Mouse (Mus musculus): Measurements from ENCODE around the gene Lrrc29. TPM values are rescaled to one million over a fixed set of nuclear protein-coding genes. Genes with fewer than 3 reads are reported as not detected.

Gene Lrrc29
- polyA plus RNA-seq, 1 experiment from 2014 or later = 2.1 TPM

DNA sequence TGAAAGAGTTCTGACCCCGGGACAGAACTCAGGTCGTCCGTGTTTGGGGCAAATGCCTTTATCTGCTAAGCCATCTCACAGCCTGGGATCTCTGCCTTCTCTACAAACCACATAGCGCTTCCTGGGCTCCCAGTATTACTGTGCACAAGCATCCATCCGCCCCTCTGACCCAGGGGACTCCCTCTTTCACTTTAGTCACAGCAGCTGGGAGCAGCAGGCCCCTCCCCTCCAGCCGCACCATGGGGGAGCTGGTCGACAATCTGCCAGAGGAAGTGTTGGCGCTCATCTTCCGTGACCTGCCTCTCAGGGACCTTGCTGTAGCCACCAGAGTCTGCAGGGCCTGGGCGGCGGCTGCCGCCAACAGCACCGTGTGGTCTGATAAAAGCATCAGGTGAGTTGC is 59.3 kb downstream of the Lrrc29 start:
- Histone ChIP-seq H3K27me3 (ENCODE audit: control insufficient read depth, insufficient read depth, low read depth, low read length) (peaks cover 50% of the 10 kb centered on the region), H3K27ac (ENCODE audit: low read length) (no peak overlapping the region), H3K9me3 (ENCODE audit: control insufficient read depth, low read length) (no peaks in the 10 kb centered on the region), H3K4me2 (ENCODE audit: low read depth, low read length) (no peak overlapping the region), H3K9ac (ENCODE audit: low read length) (no peak overlapping the region), H3K4me3 (ENCODE audit: low read length) (no peak overlapping the region), H3K4me1 (replicated peaks; ENCODE audit: control insufficient read depth, insufficient read depth, low read length) (peaks cover 31% of the 10 kb centered on the region), H3K36me3 (ENCODE audit: control insufficient read depth, insufficient read depth, low read length) (no peaks in the 10 kb centered on the region)
- 33% methylated on average over 13 of the region's 13 CpGs for WGBS
- ATAC-seq (ENCODE audit: low read depth) = no peak

DNA sequence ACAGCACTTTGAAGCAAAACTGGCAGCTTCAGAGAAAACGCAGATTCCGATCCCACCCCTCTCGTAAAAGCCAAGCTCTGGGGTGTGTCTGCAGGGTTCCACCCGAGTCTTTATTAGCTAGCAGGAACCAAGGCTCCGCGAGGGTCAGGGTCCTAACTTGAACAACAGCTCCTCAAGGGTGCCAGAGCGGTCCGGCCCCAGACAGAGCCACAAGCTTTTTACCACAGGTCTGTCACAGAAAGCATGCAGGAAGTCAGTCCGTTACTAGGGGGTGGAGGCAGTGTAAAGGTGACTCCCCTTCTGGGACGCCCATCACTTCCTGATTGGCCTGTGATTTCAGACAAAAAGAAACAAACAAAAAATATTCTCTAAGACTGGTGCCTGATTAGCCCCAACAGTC is 61.0 kb downstream of the Lrrc29 start:
- 12% methylated on average over 10 of the region's 10 CpGs for WGBS
- Histone ChIP-seq H3K27ac (ENCODE audit: low read length) (no peak overlapping the region), H3K4me2 (ENCODE audit: low read depth, low read length) (peak overlapping the region; percentile 97), H3K4me3 (ENCODE audit: low read length) (peak overlapping the region; percentile 83), H3K27me3 (ENCODE audit: control insufficient read depth, insufficient read depth, low read depth, low read length) (peaks cover 42% of the 10 kb centered on the region), H3K4me1 (replicated peaks; ENCODE audit: control insufficient read depth, insufficient read depth, low read length) (peaks cover 38% of the 10 kb centered on the region), H3K9me3 (ENCODE audit: control insufficient read depth, low read length) (peaks cover 4% of the 10 kb centered on the region; the same call in 1 of the 2 replicates), H3K9ac (ENCODE audit: low read length) (peak overlapping the region; percentile 80), H3K36me3 (ENCODE audit: control insufficient read depth, insufficient read depth, low read length) (no peaks in the 10 kb centered on the region)
- ATAC-seq (ENCODE audit: low read depth) = no peak

DNA sequence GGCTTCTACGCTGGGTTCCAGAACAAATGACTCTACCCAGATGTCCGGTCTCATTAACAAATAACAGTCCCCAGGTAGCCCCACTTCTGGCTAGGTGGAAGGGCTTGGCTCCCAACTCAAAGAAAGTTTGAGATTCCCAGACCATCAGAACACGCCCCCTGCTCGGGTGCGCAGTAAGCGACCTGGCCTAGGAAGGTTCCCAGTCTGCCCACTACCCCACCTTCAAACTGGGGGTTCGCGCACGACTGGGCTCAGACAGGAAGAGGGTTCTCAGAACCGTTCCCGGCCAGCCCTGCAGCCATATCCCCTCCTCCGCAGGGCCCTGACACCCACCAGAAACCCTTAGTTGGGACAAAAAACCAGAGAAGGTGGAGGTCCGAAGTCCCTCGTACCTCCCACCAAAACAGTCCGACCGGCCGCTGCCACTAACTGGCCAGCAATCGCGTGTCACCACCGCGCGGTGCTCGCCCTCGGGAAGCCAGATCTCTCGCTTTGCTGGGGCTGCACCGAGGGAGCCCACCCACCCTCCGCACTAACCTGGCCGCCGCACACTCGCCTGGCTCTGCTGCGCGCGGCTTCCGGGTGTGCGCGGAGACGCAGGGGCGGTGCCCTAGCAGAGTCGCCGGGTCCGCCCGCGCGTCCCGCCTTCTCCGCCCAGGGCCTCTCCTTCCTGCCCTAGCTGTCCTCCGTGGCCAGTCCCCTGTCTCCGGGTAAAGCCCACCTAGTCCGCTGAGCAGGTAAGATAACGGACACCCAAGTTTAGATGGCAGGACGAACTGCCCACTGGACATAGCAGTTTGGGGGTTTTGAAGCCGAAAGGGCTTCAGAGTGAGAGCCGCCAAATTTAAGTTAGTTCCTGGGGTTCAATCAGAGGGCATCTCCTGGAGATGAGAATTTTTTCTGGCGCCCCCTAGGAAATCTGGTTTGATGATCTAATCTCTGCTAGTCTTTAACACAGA is 61.8 kb downstream of the Lrrc29 start, which contains the start of the genes Tradd and Fbxl8:
Gene Tradd, minus strand, starts transcription at position 586 of the 959 bp plus-strand sequence.
Gene Fbxl8, plus strand, starts transcription at position 625 of the 959 bp plus-strand sequence.
- 1% methylated on average over 42 of the region's 54 CpGs for WGBS
- H3K4me3 ChIP-seq (ENCODE audit: low read length) = peak within 1 kb of the TSS; percentile 83
- H3K9me3 ChIP-seq (ENCODE audit: control insufficient read depth, low read length) = peaks cover 4% of the 10 kb centered on the region; the same call in 1 of the 2 replicates
- peak within 1 kb of the TSS; percentile 97 for H3K4me2 ChIP-seq (ENCODE audit: low read depth, low read length)
- H3K4me1 ChIP-seq (replicated peaks; ENCODE audit: control insufficient read depth, insufficient read depth, low read length) = peaks cover 39% of the 10 kb centered on the region
- H3K9ac ChIP-seq (ENCODE audit: low read length) = peak within 1 kb of the TSS; percentile 80
- H3K36me3 ChIP-seq (ENCODE audit: control insufficient read depth, insufficient read depth, low read length) = no peaks in the 10 kb centered on the region
- peak; percentile 79 for ATAC-seq (ENCODE audit: low read depth)
- H3K27me3 ChIP-seq (ENCODE audit: control insufficient read depth, insufficient read depth, low read depth, low read length) = peaks cover 42% of the 10 kb centered on the region
- H3K27ac ChIP-seq (ENCODE audit: low read length) = 0 out of 2 replicates have a peak within 1 kb of the TSS, but pooled peaks have one; percentile 17

DNA sequence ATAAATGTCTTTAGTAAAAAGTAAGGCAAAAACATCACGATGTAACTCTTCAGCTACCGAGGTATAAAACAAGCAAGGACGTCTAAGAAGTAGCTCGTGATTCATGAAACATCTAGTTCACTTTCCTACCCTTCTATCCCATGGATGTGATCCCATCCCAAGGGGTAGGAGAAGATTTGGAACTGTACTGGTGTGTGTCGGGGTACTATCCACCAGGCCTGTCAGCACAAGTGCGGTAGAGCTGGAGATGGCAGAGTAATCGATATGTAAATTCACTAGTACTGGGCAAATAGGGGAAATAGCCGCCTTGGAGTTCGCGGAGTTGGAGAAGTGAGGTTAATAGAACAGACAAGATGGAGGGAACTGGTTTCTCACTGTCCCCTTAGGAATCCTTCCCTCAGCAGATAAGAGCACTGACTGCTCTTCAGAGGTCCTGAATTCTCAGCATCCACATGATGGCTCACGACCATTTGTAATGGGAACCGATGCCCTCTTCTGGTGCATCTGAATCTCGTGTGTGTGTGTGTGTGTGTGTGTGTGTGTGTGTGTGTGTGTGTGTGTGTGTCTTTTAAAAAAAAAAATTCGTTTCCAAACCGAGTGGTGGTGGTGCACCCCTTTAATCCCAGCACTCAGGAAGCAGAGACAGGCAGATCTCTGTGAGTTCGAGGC is 62.7 kb downstream of the Lrrc29 start:
- Histone ChIP-seq H3K4me3 (ENCODE audit: low read length) (peak overlapping the region; percentile 83), H3K9ac (ENCODE audit: low read length) (no peak overlapping the region), H3K27me3 (ENCODE audit: control insufficient read depth, insufficient read depth, low read depth, low read length) (peaks cover 43% of the 10 kb centered on the region)

More for the DNA sequence above, 62.7 kb downstream of the Lrrc29 start:
- peaks cover 4% of the 10 kb centered on the region; the same call in 1 of the 2 replicates for H3K9me3 ChIP-seq (ENCODE audit: control insufficient read depth, low read length)
- peak overlapping the region; percentile 97 for H3K4me2 ChIP-seq (ENCODE audit: low read depth, low read length)
- no peaks in the 10 kb centered on the region for H3K36me3 ChIP-seq (ENCODE audit: control insufficient read depth, insufficient read depth, low read length)
- peaks cover 38% of the 10 kb centered on the region for H3K4me1 ChIP-seq (replicated peaks; ENCODE audit: control insufficient read depth, insufficient read depth, low read length)
- H3K27ac ChIP-seq (ENCODE audit: low read length) = no peak overlapping the region
- ATAC-seq (ENCODE audit: low read depth) = no peak
- WGBS = 39% methylated on average over 16 of the region's 16 CpGs

MicroRNA genes within 50 kb of the gene (microRNA counts, 519-probe panel; counts per million panel counts)
- microRNA mmu-miR-328 = 2,673 counts per million, percentile 49 among the panel's probes with 10 or more counts

Small RNA genes within 50 kb of the gene (microRNA-seq; reads per million reads assigned to microRNA genes)
- gene Gm27320 (not detected), gene Mir328 (206 reads per million, percentile 58 among the genes with 10 or more reads in this experiment)

Other genes with a start within 250 kb of the Lrrc29 start
- not detected in 2 replicates for gene Ces3b, start 242.5 kb downstream of the Lrrc29 start, polyA plus RNA-seq (2015; fragmentation: Nextera tagmentation; extraction: Ambion mirVana)
- gene Ces4a, start 194.5 kb downstream of the Lrrc29 start, polyA plus RNA-seq (2015; fragmentation: Nextera tagmentation; extraction: Ambion mirVana) = not detected in 2 replicates
- 51.4 and 55.5 TPM in 2 replicates for gene Cbfb, start 155.6 kb downstream of the Lrrc29 start, polyA plus RNA-seq (2015; fragmentation: Nextera tagmentation; extraction: Ambion mirVana)
- gene D230025D16Rik, start 101.1 kb downstream of the Lrrc29 start, polyA plus RNA-seq (2015; fragmentation: Nextera tagmentation; extraction: Ambion mirVana) = 48.8 and 52.9 TPM in 2 replicates
- gene B3gnt9, start 71.1 kb downstream of the Lrrc29 start, polyA plus RNA-seq (2015; fragmentation: Nextera tagmentation; extraction: Ambion mirVana) = 22.3 and 24.7 TPM in 2 replicates
- gene Tradd, start 61.7 kb downstream of the Lrrc29 start, polyA plus RNA-seq (2015; fragmentation: Nextera tagmentation; extraction: Ambion mirVana) = 31.5 and 34.2 TPM in 2 replicates
- gene Fbxl8, start 61.6 kb downstream of the Lrrc29 start, polyA plus RNA-seq (2015; fragmentation: Nextera tagmentation; extraction: Ambion mirVana) = 4.9 and 6.6 TPM in 2 replicates
- gene Hsf4, start 56.5 kb downstream of the Lrrc29 start, polyA plus RNA-seq (2015; fragmentation: Nextera tagmentation; extraction: Ambion mirVana) = 0.39 and 0.65 TPM in 2 replicates
- 2.0 and 2.1 TPM in 2 replicates for gene Nol3, start 50.1 kb downstream of the Lrrc29 start, polyA plus RNA-seq (2015; fragmentation: Nextera tagmentation; extraction: Ambion mirVana)
- gene 4931428F04Rik, start 36.4 kb downstream of the Lrrc29 start, polyA plus RNA-seq (2015; fragmentation: Nextera tagmentation; extraction: Ambion mirVana) = 8.3 and 9.5 TPM in 2 replicates
- gene Exoc3l, start 30.2 kb downstream of the Lrrc29 start, polyA plus RNA-seq (2015; fragmentation: Nextera tagmentation; extraction: Ambion mirVana) = 34.4 and 35.5 TPM in 2 replicates
- gene E2f4, start 28.6 kb downstream of the Lrrc29 start, polyA plus RNA-seq (2015; fragmentation: Nextera tagmentation; extraction: Ambion mirVana) = 69.1 and 76.2 TPM in 2 replicates
- 14.8 and 15.6 TPM in 2 replicates for gene Elmo3, start 20.7 kb downstream of the Lrrc29 start, polyA plus RNA-seq (2015; fragmentation: Nextera tagmentation; extraction: Ambion mirVana)
- gene Tmem208, start 76 bp upstream of the Lrrc29 start, polyA plus RNA-seq (2015; fragmentation: Nextera tagmentation; extraction: Ambion mirVana) = 115 and 125 TPM in 2 replicates
- gene Fhod1, start 21.7 kb upstream of the Lrrc29 start, polyA plus RNA-seq (2015; fragmentation: Nextera tagmentation; extraction: Ambion mirVana) = 12.7 and 15.8 TPM in 2 replicates
- 5.5 and 6.3 TPM in 2 replicates for gene Slc9a5, start 22.6 kb upstream of the Lrrc29 start, polyA plus RNA-seq (2015; fragmentation: Nextera tagmentation; extraction: Ambion mirVana)
- 1.1 and 1.5 TPM in 2 replicates for gene Plekhg4, start 47.0 kb upstream of the Lrrc29 start, polyA plus RNA-seq (2015; fragmentation: Nextera tagmentation; extraction: Ambion mirVana)
- gene Kctd19, start 87.2 kb upstream of the Lrrc29 start, polyA plus RNA-seq (2015; fragmentation: Nextera tagmentation; extraction: Ambion mirVana) = 0.13 and 0.36 TPM in 2 replicates
- gene Lrrc36, start 87.3 kb upstream of the Lrrc29 start, polyA plus RNA-seq (2015; fragmentation: Nextera tagmentation; extraction: Ambion mirVana) = 1.5 and 1.6 TPM in 2 replicates
- 83.3 and 110 TPM in 2 replicates for gene Tppp3, start 145.2 kb upstream of the Lrrc29 start, polyA plus RNA-seq (2015; fragmentation: Nextera tagmentation; extraction: Ambion mirVana)
- gene Zdhhc1, start 170.6 kb upstream of the Lrrc29 start, polyA plus RNA-seq (2015; fragmentation: Nextera tagmentation; extraction: Ambion mirVana) = 48.3 and 48.4 TPM in 2 replicates
- 1.6 and 2.2 TPM in 2 replicates for gene Hsd11b2, start 192.5 kb upstream of the Lrrc29 start, polyA plus RNA-seq (2015; fragmentation: Nextera tagmentation; extraction: Ambion mirVana)
- gene Atp6v0d1, start 239.8 kb upstream of the Lrrc29 start, polyA plus RNA-seq (2015; fragmentation: Nextera tagmentation; extraction: Ambion mirVana) = 87.3 and 93.0 TPM in 2 replicates